Mouse (Mus musculus): ENCODE results near the gene Olfr150.

Olfr150 gene

GRCm38 (mm10) chr9:39730678-39731077 is at the start of gene Olfr150:
Olfr150 (plus strand) TSS chr9:39730978.

GRCm38 (mm10) chr9:39701123-39701522 is 29.7 kb upstream of the Olfr150 start:
- WGBS = 74% methylated on average over 8 of the region's 8 CpGs

DNA sequence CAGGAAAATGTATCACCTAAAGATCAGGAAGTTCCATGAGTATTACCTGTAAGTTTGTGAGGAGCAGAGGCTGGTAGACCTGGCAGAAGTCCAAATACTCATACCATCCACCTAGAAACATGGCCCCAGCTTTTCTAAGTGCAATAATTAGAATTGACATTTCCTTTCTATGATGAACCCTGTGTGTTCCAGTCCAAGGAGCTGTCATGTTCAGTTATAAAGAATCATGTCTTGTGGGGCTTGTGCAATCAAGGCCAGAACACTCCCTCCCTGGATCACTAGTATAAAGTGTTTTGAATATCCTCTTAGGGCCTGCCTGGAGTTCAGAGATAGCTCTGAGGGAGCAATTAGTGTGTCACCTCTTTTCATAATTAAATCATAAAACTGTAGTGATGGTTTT is 23.8 kb upstream of the Olfr150 start, which contains the start of gene Olfr149:
TSS of gene Olfr149 (minus strand) at position 101 of the 400 bp plus-strand sequence.

GRCm38 (mm10) chr9:39708958-39709357 is 21.8 kb upstream of the Olfr150 start:
- 59% methylated on average over 3 of the region's 3 CpGs for WGBS

GRCm38 (mm10) chr9:39711053-39711452 is 19.7 kb upstream of the Olfr150 start, which contains the start of gene Olfr965:
Olfr965 (plus strand) TSS chr9:39711353.

DNA sequence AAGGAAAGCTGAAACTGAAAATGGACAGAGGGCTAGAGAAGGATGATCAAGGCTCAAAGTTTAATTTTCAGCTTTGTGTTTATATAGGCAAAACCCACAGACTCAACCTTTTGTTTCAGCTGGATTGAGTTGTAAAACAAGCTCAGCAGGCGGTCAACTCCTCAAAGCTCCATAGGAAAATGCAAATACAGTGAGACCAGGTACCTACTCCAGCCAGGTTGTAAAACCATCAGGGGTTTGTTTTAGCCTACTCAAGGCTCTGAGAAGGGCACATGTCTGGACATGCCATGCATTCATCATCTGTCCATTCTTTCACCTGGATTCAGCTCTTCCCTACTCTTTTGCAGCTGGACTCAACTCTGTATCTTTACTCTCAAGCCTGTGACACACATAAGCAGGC is 10.0 kb downstream of the Olfr150 start:
- WGBS = 100% methylated on average over 1 of the region's 1 CpGs

DNA sequence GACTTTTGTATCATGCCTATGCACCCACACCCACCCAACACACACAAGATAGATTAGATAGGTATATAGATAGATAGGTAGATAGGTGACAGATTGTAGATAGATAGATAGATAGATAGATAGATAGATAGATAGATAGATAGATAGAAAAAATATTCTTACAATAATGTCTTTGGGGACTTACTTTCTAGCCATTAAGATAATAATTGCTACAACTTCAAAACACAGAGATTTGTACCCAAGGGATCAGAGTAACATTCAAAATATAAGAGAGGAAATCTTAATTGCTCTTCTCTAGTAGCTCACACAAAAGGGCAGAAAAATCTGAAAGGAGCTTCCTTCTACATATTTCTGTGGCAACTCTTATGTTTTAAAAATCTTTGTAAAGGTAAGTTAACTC is 15.2 kb downstream of the Olfr150 start, which contains the start of gene Olfr967:
TSS of gene Olfr967 (plus strand) at position 301 of the 400 bp plus-strand sequence.

DNA sequence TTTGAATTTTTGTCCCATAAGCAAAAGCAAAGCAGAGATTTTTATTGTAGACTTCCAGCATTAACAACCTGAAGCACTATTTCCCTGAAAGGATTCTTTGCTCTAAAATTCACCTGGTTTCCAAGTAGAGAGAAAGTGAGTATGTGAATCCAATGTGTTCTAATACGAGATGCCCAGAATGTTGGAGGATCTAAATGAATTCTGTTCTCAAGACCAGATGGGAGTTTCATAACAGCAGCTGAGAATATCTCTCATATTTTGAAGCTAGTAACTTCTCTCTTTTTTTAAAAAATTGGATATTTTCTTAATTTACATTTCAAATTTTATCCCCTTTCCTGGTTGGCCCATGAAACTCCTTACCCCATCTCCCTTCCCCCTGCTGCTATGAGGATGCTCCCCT is 15.7 kb downstream of the Olfr150 start:
- 51% methylated on average over 1 of the region's 1 CpGs for WGBS

DNA sequence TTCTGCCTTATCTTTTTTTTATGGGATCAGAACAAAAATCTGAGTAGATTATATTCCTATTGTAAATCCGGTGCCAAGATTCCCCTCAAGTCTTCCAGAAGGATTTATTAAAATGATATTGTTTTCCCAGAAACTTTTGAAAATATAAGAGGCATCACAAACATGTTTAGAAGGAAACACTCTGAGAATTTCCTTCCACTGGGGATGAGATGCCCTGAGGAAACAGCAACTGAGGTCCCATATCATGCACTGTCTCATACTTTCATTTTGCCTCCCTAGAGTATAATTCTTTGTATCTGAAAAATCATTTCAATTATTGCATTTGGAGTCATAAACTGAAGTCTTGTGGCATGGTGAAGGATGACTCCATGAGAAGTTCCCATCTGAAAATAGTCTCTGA is 52.4 kb downstream of the Olfr150 start, which contains the start of gene Olfr968:
TSS of gene Olfr968 (minus strand) at position 101 of the 400 bp plus-strand sequence.
- WGBS = 87% methylated on average over 1 of the region's 1 CpGs
